Mouse (Mus musculus) hindbrain, embryonic 14.5 days (tissue): ENCODE results near the gene Prkcd. TPM values are rescaled to one million over a fixed set of nuclear protein-coding genes. Genes with fewer than 3 reads are reported as not detected.

Experiments
- ATAC-seq: fragments of 200-750 bp; cut with Nextera tagmentation; 2 replicates; pipeline ENCODE4 v1.8.0; 2017; ENCODE audit warnings: moderate number of reproducible peaks, mild to moderate bottlenecking, moderate TSS enrichment, moderate library complexity; ENCODE audit not compliant: low FRiP score
- DNase-seq: peaks from one replicate; pipeline ENCODE4 v3.0.0-alpha.2; 2015; ENCODE audit warnings: low spot score
- H3K27ac ChIP-seq: fragments of 300-500 bp; sonication (generic); 2 replicates; pipeline ENCODE4 v1.5.1; 2014; ENCODE audit warnings: mild to moderate bottlenecking, moderate library complexity
- H3K27me3 ChIP-seq: fragments of 300-500 bp; sonication (generic); 2 replicates; pipeline ENCODE4 v1.6.1; 2014; ENCODE audit warnings: mild to moderate bottlenecking, low read length, mixed read lengths; ENCODE audit not compliant: control insufficient read depth, insufficient read depth
- H3K36me3 ChIP-seq: fragments of 300-500 bp; sonication (generic); replicated peaks from 2 replicates; pipeline ENCODE4 v1.6.1; 2014; ENCODE audit not compliant: control insufficient read depth, insufficient read depth
- H3K4me1 ChIP-seq: fragments of 300-500 bp; sonication (generic); replicated peaks from 2 replicates; pipeline ENCODE4 v1.6.1; 2014; ENCODE audit warnings: antibody characterized with exemption, low read length, mixed read lengths; ENCODE audit not compliant: control insufficient read depth, insufficient read depth
- H3K4me2 ChIP-seq: fragments of 300-500 bp; sonication (generic); replicated peaks from 2 replicates; pipeline ENCODE4 v1.6.1; 2014; ENCODE audit warnings: mild to moderate bottlenecking, moderate library complexity
- H3K4me3 ChIP-seq: fragments of 300-500 bp; sonication (generic); replicated peaks from 2 replicates; pipeline ENCODE4 v1.5.1; 2014; ENCODE audit warnings: mild to moderate bottlenecking, low read length
- H3K9ac ChIP-seq: fragments of 300-500 bp; sonication (generic); 2 replicates; pipeline ENCODE4 v1.6.1; 2014
- H3K9me3 ChIP-seq: fragments of 300-500 bp; sonication (generic); 2 replicates; pipeline ENCODE4 v1.6.1; 2016; ENCODE audit warnings: low read length; ENCODE audit not compliant: control insufficient read depth
- WGBS: fragments of 180-500 bp; shearing (Covaris S2); extraction: QIAGEN DNeasy Blood & Tissue Kit; methylation state at CpG from one replicate; pipeline ENCODE4 v1.1.7; 2014; 5-methylcytosine and 5-hydroxymethylcytosine counted together
- microRNA-seq: library from miRNA; unstranded; fragments of <30 nt; microRNA quantifications from one replicate; pipeline ENCODE4, GENCODE M21; 2016
- polyA plus RNA-seq: library from polyadenylated mRNA; unstranded; fragments of >200 nt; fragmentation: Nextera tagmentation; extraction: Ambion mirVana; gene quantifications from 2 replicates; pipeline ENCODE4 v1.2.1, GENCODE M21; 2014

Prkcd gene
- polyA plus RNA-seq, 1 experiment from 2014 or later: 21.1 TPM

GRCm38 (mm10) chr14:30548965-30549776 is 76.8 kb downstream of the Prkcd start:
- under 1% methylated on average over 67 of the region's 69 CpGs for WGBS
- ATAC-seq (peak; percentile 93), DNase-seq (peak; percentile 90)
- H3K4me1 ChIP-seq: peaks cover 26% of the 10 kb centered on the region
- peak overlapping the region; percentile 62 for H3K4me3 ChIP-seq
- peak overlapping the region; percentile 75 for H3K4me2 ChIP-seq
- no peaks in the 10 kb centered on the region for H3K27me3 ChIP-seq
- H3K9me3 ChIP-seq: no peaks in the 10 kb centered on the region
- H3K27ac ChIP-seq: peak overlapping the region; percentile 91
- H3K36me3 ChIP-seq: no peaks in the 10 kb centered on the region
- peak overlapping the region; percentile 86 for H3K9ac ChIP-seq

GRCm38 (mm10) chr14:30548131-30548720 is 77.8 kb downstream of the Prkcd start, which contains the start of gene Tkt:
Tkt (plus strand) TSS chr14:30548359.
- H3K4me3 ChIP-seq: peak within 1 kb of the TSS; percentile 62
- WGBS: 28% methylated on average over 8 of the region's 8 CpGs
- no peaks in the 10 kb centered on the region for H3K27me3 ChIP-seq
- peaks cover 26% of the 10 kb centered on the region for H3K4me1 ChIP-seq
- H3K4me2 ChIP-seq: peak within 1 kb of the TSS; percentile 75
- ATAC-seq (peak; percentile 52), DNase-seq (peak; percentile 41)
- H3K9ac ChIP-seq: peak within 1 kb of the TSS; percentile 86
- H3K27ac ChIP-seq: peak within 1 kb of the TSS; percentile 91
- H3K36me3 ChIP-seq: no peaks in the 10 kb centered on the region
- no peaks in the 10 kb centered on the region for H3K9me3 ChIP-seq

Small RNAs within 50 kb of the gene (microRNA-seq; reads per million reads assigned to microRNA genes)
- 4.0 reads per million, percentile 18 among the genes with 10 or more reads in this experiment for gene Mir3076

Other genes starting within 250 kb of the Prkcd start
- 16.1 TPM in 2 replicates for gene Dcp1a, start 146.7 kb downstream of the Prkcd start, polyA plus RNA-seq
- 10.5 and 13.5 TPM in 2 replicates for gene Cacna1d, start 134.8 kb downstream of the Prkcd start, polyA plus RNA-seq
- gene Tkt, start 77.9 kb downstream of the Prkcd start, polyA plus RNA-seq: 110 and 144 TPM in 2 replicates
- 8.3 and 9.0 TPM in 2 replicates for gene Rft1, start 28.1 kb upstream of the Prkcd start, polyA plus RNA-seq
- gene Sfmbt1, start 88.6 kb upstream of the Prkcd start, polyA plus RNA-seq: 19.8 and 20.0 TPM in 2 replicates
- gene Tmem110, start 199.4 kb upstream of the Prkcd start, polyA plus RNA-seq: 21.6 and 24.0 TPM in 2 replicates